Mouse (Mus musculus): ENCODE measurements at regions not wholly inside any gene's neighbourhood (a gene's known extent, or its start where the extent isn't known, plus 50 kb on each side); places are given as distances from the start of the nearest gene placed in this dataset.

DNA sequence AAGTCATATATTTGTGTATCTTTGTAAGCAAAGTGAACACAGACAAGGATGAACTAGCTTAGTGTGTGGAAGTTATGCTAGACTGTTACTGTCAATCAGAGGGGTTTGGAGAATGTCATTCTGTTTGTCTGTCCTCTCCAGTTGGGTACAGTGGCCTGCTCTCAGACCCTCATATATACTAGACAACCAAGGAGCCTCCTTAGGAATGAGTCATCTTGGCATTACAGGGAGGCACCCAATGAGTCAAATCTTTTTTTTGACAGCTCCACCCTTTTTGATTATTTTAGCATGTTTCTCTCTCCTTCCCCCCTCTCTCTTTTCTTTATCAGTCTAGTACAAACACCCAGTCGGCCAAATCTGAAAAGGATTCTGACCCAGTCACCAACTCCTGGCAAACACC, 416.3 kb upstream of the Ubash3b start:
- no peak for DNase-seq (ENCODE audit: low spot score in 2 of 2)

DNA sequence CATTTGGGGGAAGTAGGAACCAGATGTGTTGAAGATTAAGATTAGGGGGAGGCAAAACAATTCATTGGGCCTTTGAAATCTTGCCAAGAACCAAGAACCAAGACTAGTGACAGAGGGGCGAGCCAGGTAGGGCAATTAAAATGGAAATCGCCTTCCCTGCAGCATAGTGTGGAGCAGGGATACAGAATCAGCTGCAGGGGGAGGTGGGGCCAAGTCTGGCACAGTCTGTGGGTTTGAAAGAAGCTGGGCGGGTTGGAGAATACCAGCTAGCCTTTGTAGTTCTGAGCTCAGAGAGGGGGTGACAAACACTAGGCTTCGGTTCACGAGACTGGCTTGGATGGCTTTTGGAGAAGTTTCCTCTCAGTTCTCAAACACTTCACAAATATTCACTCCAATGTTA, 414.3 kb upstream of the Ubash3b start:
- DNase-seq (ENCODE audit: low spot score in 2 of 2): no peak

DNA sequence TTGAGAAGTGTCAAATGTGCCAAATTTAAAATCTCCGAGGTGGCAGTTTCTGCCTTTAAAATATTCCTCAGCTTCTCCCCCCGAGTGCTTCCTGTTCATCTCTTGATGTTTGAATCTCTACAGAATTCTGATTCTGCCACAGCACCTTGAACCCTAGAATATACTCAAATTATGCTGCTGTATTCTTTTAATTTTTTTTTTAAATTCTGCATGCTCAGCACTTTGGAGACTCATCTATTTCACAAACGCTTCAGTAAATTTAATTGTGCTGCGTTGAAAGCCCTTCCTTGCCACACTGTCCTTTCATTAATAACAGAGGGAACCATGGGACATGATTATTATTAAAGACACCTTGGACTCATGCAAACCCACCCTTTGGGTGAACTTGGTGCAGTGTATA, 408.8 kb upstream of the Ubash3b start:
- DNase-seq (ENCODE audit: low spot score in 2 of 2): no peak

DNA sequence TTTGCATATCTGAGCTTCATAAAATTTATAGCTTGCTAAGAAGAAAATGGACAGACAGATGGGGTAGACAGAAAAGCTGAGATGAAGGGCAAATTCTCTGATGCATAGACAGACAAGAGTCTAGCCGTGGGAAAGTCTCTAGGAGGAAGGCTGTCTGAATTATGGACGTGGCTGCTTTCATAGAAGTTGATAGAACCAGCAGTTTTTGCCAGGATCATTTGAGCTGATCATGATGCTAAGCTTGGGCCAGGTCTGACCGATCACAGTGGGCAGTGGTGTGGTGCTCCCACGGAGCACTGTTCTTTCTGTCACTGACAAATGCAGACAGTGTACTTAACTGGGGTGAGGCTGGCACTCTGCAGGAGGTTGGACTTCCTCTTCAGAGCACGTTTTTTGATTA, 405.0 kb upstream of the Ubash3b start:
- DNase-seq (ENCODE audit: low spot score in 2 of 2): no peak

DNA sequence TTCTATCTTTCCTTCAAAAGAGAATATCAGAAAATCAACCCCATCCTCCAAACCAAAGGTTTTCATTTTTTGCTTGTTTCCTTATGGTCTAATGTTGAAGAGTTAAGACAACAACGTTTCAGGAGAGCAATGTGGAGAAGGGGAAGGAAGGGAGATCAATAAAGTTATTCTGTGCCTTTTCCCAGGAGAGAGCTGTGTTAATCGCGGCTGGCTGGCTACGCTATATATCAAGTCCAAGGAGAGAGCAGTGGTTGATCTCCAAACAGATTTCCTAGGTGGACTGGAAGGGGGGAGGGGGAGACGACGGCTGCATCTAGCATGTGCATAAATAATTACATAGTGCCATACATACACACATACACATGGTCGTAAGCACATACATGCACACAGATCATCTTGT, 404.3 kb upstream of the Ubash3b start:
- no peak for DNase-seq (ENCODE audit: low spot score in 2 of 2)

DNA sequence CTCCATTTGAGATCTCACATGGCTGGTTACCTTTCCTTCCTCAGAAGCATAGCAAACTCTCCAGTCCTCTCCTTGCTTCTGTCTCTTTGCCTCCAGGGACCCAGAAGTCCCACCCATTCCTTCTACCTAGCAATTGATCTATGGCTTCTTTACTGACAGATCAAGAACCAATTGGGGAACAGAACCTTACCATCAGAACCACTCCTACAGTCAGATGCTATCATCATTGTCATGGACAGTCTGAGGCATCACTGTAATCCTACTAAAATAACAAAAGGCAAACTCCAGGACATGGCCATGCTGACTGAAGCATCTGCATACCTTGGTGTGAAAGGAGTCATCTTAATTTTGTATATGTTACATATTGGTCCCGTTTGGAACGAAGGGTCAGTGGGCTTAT, 401.9 kb upstream of the Ubash3b start:
- DNase-seq (ENCODE audit: low spot score in 2 of 2): no peak

DNA sequence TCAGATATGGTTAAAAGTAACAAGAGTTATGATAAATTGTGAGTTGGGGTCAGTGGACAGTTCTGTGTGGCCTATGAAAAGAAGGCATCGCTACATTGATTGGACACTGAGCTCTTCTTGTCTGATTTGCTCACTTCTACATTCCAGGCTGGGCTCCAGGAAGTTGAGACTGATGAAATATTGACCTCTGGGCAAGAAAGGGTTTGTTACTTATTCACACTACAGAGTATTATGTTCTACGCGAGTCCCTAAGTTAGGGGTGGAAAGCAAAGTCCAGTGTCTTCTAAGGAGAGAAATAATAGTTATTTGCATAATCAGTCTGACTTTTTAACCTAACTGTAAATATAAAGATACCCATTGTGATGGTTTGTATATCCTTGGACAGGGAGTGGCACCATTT, 397.0 kb upstream of the Ubash3b start:
- DNase-seq (ENCODE audit: low spot score in 2 of 2): no peak

DNA sequence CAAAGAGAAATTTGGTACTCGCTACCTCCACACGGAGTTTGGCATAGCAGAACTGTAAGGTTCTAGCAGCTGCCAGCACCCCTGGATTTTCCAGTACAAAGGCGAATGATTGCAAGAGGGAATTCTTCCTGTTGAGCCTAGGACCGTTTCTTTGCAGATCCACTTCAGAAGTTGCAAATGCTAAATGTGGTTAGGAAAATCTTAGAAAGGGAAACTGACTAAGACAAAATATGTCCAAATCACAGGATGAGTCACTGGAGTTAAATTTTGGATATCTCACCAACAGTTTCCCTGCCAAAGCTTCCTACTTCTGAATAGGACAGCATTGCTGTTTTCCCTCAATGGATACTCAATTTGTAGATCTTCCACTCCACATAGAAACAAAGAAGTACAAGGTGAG, 395.4 kb upstream of the Ubash3b start:
- no peak for DNase-seq (ENCODE audit: low spot score in 2 of 2)

DNA sequence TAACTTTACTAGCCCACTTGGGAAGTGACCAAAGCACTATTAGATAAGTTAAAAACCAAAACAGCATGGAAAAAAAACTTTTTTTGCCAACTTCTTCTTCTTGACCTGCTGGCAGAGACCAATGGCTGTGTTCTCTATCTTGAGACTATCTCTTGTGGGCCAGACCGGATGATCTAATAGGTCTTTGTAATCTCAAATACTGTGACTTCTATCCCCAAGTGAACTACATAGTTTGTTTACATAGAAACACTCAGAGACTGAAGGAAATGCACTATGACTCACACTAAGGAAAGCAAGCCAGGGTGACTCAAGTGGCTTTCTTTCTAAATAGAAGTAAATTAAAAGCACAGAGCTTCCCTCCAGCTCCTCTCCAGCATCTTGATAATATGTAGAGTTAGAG, 384.3 kb upstream of the Ubash3b start:
- no peak for DNase-seq (ENCODE audit: low spot score in 2 of 2)

DNA sequence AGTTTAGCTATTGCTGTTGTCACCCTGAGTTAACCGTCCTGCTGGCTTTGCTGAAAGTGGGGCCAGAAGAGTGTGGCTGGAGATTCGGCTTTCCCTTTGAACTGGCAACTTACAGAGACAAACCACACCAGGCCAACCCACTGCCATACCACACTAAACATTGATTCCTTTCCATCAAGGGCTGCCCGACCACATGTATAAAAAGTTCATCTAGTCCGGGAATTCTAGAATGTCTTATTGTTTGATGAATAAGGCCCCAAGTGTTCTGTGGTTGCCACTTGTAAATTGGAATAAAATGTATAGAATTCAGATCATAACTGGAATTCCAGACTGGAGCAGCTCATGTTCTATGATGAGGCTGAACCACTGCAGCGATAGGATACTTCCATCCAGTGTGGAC, 381.0 kb upstream of the Ubash3b start:
- no peak for DNase-seq (ENCODE audit: low spot score in 2 of 2)

DNA sequence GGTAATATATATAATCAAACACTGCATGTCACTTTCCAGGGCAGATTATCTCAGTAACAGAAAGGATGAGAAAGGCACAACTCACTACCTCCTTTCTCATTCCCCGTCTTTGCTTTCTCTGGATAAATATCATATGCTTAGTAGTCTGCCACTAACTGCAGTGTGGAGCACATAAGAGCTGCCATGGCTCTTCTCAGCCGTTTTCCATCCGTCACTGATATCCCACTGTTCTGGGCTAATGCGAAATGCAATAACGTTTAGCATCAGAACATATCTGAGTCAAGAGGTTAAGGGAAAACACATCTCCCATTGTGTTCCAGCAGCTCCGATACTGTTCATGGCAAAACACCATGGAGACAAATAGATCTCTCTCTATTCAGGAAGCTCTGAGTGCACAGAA, 379.8 kb upstream of the Ubash3b start:
- no peak for DNase-seq (ENCODE audit: low spot score in 2 of 2)

DNA sequence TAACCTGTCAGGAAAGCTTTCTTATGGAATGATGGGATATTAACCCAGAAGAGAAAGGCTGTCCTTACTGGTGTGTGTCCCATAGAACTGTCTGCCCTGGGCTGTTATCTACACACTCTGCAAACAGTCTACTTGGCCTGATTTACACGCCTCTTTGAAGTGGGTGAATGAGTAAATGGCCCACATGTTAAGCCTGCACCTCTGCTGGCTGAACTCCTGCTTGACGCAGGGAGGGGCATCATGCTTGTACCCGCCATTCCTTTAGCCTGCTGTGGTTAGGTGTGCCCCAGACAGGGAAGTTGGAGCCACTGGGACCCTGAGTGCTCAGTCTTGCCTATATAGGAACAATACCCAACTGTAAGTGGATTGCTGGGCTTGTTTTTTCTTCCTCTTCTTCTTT, 371.3 kb upstream of the Ubash3b start:
- DNase-seq (ENCODE audit: low spot score in 2 of 2): no peak

DNA sequence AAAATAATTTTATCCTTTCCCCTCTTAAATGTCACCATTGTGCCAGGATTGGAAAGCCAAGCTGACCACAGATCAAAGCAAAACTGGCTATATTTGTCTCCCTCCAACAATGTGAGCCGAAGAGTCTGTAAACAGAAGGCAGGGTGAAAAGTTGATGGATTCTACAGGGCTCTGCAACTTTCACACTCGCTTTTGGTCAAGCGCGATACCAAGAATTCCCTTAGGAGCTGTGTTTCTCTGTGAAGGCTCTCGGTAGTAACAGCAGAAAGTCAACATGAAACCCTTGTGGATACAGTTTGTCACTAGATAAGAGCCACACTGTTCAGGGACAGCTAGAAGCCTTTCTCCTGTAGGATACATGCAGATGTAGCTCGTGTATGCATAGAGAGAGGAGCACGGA, 370.8 kb upstream of the Ubash3b start:
- DNase-seq (ENCODE audit: low spot score in 2 of 2): no peak

DNA sequence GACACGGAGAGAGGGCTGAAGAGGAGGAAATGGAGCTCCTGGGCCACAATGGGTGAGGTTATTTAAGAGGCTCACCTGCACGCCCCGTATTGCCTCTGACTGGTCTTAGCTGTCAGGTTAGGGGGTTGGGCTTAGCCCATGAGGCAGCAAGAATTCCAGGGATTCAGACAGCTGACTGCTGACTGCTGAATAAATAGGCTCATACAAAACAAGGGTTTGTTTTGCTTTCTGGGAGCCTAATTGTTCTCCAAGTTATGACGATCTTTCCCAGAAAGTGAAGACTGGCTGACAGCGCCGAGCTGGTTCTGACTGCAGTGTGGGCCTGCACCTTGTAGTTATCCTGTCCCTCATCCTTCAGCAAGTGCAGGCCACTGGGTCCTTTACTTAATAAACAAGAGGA, 370.1 kb upstream of the Ubash3b start:
- no peak for DNase-seq (ENCODE audit: low spot score in 2 of 2)

DNA sequence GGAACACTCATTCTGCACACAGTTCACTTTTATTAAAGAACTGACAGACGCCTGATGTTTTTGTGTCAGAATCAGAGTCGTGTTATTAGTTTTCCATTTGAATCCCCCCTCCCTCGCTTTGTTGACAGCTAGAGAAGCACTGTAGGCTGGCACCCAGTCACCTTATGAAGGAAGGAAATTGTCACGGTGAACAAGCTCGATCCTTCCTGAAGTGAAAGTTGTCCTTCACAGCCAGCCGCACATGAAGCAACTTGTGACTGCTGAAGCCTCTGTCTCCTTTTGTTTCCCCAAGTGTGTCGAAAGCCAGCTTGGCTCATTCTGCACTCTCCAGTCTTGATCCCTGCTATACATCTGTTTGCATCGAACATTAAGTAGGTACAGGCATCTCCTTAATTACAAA, 364.6 kb upstream of the Ubash3b start:
- DNase-seq (ENCODE audit: low spot score in 2 of 2): no peak

DNA sequence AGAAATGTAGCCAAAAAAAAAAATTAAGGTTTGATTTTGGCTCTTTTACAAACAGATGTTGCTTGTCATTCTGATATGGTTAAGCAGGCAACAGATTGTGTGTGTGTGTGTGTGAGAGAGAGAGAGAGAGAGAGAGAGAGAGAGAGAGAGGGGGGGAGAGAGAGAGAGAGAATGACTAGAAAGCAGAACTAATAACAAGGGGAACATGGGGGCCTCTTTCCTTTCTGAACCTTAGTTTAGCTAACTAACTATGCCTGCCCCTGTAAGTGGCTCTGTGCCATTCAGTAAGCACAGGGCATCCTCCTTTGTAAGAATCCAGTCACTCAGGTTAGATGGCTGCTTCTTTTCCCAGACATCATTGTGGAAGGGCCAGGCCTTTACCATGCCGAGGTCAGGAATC, 364.0 kb upstream of the Ubash3b start:
- DNase-seq (ENCODE audit: low spot score in 2 of 2): no peak

DNA sequence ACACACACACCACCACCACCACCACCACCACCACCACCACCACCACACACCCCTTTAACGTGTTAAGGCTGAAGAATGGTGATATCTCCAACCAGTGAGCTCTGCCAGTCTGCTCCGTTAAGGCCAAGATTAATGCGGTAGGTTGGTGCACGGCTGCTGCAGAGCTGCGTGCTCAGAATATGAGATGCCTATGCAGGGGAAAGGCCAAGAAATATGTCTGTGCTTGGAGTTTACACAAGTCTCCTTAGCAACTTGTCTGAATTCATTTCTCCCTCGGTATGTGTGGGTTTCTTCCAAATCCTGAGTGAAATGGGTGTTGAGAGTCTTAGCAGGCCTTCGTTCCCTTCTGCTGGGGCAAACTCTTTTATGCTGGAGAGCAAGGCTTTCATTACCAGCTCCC, 363.1 kb upstream of the Ubash3b start:
- no peak for DNase-seq (ENCODE audit: low spot score in 2 of 2)

DNA sequence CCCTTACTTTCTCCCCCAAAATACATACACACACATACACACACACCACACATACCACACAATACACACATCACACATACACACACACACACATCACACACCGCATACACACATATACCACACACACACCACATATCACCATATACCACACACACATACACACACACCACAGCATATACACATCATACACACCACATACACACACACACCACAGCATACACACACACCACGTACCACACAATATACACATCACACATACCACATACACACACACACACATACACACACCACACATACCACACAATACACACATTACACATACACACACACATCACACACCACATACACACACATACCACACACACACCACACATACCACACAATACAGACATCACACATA, 362.5 kb upstream of the Ubash3b start:
- DNase-seq (ENCODE audit: low spot score in 2 of 2): no peak

DNA sequence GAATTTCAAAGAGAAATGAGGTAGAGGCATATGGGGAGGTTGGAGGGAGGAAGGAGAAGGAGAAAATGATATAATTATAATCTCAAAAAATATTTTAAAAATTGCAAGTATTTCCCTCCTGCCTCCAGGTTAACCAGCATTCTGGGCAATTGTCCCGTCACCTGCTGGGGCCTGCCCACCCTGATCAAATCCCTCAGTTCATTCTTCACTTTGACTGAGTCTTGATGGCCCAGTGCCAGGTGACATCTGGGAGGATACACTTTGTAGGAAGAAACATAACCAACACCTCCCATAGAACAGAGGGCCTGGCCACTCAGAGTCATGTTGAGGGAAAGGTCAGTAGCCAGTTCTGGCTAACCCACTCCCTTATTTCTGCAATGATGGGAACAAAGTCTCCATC, 360.8 kb upstream of the Ubash3b start:
- no peak for DNase-seq (ENCODE audit: low spot score in 2 of 2)

DNA sequence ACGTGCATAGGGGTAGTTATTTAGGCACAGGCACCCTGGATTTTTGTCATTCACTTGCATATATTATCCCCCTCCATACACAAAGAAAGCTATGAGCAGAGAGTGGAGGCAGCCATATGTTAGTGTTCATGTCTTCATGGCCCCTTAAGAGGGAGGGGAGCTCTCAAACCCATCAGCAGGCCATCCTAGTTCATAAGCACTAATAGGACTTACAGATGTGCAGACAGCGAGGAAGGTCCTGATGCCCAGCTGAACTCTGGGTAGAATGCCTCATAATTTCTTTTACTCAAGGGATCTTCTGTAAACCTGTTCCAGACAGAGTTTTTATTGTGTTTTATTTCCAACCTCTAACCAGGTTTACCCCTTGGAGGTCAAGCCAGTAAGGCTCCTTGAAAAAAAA, 356.3 kb upstream of the Ubash3b start:
- DNase-seq (ENCODE audit: low spot score in 2 of 2): no peak

DNA sequence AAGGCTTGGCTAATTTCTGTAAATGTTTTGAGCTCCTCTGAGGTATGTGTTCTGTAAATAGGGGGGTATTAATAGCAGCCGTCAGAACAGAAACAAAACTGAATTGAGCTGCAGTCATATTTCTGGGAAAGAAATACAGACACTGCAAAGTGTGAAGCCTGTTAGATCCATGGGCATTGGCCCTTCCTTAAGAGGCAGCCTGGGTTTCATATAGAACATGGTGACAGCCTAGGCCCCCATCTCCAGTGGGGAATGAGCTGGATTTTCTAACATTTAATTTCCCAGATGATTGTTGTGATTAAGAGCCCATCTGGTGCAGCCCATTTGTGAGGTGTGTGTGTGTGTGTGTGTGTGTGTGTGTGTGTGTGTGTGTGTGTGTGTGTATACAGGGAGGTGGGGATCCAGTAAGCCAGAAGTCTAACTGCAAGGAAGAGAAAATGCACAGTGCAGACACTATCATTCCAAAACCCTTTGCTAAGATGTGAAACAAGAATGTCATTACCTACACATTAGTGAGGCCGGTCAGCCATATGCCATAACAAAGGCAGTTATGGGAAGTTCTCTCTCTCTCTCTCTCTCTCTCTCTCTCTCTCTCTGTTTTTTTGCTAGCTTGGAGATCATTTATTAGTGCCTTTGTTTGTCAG, 355.7 kb upstream of the Ubash3b start:
- DNase-seq (ENCODE audit: low spot score in 2 of 2): no peak

DNA sequence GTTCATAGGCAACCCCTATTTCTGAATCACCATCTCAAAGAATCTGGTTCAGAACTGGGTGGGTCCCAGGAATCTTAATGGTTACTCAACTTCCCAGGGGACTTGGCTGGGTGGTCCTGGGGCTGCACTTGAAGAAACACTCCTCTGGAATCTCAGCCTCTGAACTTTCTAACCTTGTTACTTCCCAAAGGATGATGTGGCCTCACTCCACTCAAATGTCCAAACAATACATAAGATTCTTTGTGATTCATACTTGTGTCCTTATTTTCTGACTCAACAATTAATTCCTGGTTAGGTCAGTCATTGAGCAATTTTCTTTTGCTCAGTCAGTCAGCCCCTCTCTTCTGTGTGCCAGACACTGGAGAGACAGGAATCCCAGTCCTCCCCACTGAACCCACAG, 353.7 kb upstream of the Ubash3b start:
- DNase-seq (ENCODE audit: low spot score in 2 of 2): no peak

DNA sequence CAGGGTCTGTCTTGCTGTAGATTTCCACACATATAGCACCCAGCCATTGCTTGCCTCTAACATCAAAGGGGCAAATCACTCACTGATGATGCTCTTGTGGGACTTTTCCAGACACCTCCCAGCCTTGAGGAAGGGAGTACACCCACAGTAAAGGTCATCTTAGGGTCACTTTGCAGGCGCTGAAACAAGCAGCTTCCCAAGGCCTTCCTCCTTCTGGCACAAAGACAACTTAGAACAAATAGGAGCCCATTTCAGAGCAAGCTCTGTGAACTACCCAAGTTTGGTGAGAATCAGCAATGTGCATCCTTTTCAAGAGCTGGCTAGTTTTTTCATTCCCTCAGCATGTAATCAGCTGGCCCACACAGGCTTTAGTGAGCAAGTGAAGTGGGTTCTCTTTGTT, 352.2 kb upstream of the Ubash3b start:
- DNase-seq (ENCODE audit: low spot score in 2 of 2): no peak

DNA sequence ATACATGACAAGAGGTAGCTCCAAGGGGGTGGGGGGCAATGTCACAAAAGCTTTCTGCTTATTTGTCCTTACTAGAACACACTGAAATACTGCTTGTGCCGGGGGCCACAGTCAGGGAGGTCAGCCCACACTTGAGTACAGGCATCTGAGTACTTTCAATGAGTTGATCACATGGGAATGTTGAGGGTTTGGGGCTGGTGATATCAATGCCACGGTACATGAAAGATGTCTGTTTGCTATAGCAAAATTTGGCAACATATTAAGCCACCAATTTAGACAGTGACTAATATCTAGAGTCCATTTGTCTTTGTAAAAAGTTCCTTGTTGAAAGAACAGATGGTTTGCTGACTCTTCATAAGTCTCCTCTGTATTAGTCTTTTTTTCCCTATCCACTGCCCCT, 348.1 kb upstream of the Ubash3b start:
- DNase-seq (ENCODE audit: low spot score in 2 of 2): no peak

DNA sequence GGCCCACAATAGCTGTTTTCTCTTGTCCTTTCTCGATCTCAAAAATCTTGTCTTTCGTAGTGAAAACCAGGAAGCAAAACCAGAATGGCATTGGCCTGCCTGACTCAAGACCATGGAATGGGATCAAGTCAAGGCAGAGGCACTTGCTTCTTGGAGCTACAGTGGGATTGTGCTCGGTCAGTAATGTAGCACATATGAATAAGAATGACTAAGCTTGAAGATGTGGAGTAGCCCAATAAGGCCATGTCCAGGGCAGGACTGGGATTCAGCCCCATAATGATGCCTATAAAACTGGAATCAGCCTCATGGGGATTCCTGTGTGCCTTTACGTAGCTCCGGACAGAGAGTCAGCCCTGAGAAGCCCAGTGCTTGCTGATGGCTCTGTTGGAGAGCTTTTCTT, 347.2 kb upstream of the Ubash3b start:
- DNase-seq (ENCODE audit: low spot score in 2 of 2): no peak
